Mouse (Mus musculus) spleen, adult 2 months (tissue): ENCODE measurements around the gene Snap47. TPM values are rescaled to one million over a fixed set of nuclear protein-coding genes. Genes with fewer than 3 reads are reported as not detected.

ENCODE experiments used
- DNase-seq, 2 experiments: peaks; one replicate each; pipeline versions ENCODE4 v3.0.0 to v3.0.0-alpha.2; 2012 to 2021; ENCODE audit warnings: low spot score in 2 of 2, low read depth in 1 of 2
- H3K27ac ChIP-seq: fragments of 200-500 bp; 2 replicates; pipeline ENCODE4 v1.5.1; 2012; ENCODE audit warnings: low read length, inconsistent platforms; ENCODE audit not compliant: insufficient read depth
- H3K27me3 ChIP-seq: fragments of 200-500 bp; 2 replicates; pipeline ENCODE4 v1.6.1; 2012; ENCODE audit warnings: mild to moderate bottlenecking, moderate library complexity, low read length, inconsistent platforms; ENCODE audit not compliant: control insufficient read depth, insufficient read depth
- H3K36me3 ChIP-seq: fragments of 200-500 bp; 2 replicates; pipeline ENCODE4 v1.6.1; 2012; ENCODE audit warnings: mild to moderate bottlenecking, low read length, inconsistent platforms; ENCODE audit not compliant: control insufficient read depth, insufficient read depth
- H3K4me1 ChIP-seq: fragments of 200-500 bp; 2 replicates; pipeline ENCODE4 v1.6.1; 2011; ENCODE audit warnings: inconsistent platforms; ENCODE audit not compliant: control insufficient read depth, insufficient read depth, insufficient read length
- H3K4me3 ChIP-seq: fragments of 200-500 bp; 2 replicates; pipeline ENCODE4 v1.5.1; 2011; ENCODE audit warnings: mild to moderate bottlenecking, inconsistent platforms; ENCODE audit not compliant: insufficient read depth, insufficient read length; ENCODE audit errors: extremely low read depth
- CTCF ChIP-seq: fragments of 200-500 bp; IDR thresholded peaks from 2 replicates; pipeline ENCODE4 v1.5.1; 2011; ENCODE audit warnings: mild to moderate bottlenecking, inconsistent platforms; ENCODE audit not compliant: insufficient read depth, insufficient read length, insufficient replicate concordance; ENCODE audit errors: extremely low read depth
- POLR2A ChIP-seq: fragments of 200-500 bp; IDR thresholded peaks from 2 replicates; pipeline ENCODE4 v1.6.1; 2011; ENCODE audit warnings: low read depth, low read length, inconsistent platforms
- WGBS: fragments of 180-500 bp; shearing (Covaris S2); methylation state at CpG from one replicate; pipeline ENCODE4 v1.1.7; 2018; 5-methylcytosine and 5-hydroxymethylcytosine counted together
- polyA plus RNA-seq: library from polyadenylated mRNA; depleted of rRNA; stranded (reverse); fragments of >200 nt; gene quantifications from 2 replicates; pipeline ENCODE4 v1.2.3, GENCODE M21; 2012

Gene Snap47
- polyA plus RNA-seq, 1 experiment: 10.8 TPM

GRCm38 (mm10) chr11:59423010-59423588 lies 27.9 kb downstream of the Snap47 start:
- 0 out of 2 replicates have a peak, but pooled peaks cover 2% of the 10 kb centered on the region for H3K36me3 ChIP-seq
- H3K4me3 ChIP-seq: no peak overlapping the region
- WGBS: 86% methylated on average over 5 of the region's 5 CpGs
- DNase-seq: no peak
- H3K4me1 ChIP-seq: peaks cover 6% of the 10 kb centered on the region; the same call in 1 of the 2 replicates
- no peak for TF ChIP-seq POLR2A
- TF ChIP-seq CTCF: no peak
- no peaks in the 10 kb centered on the region for H3K27me3 ChIP-seq
- H3K27ac ChIP-seq: no peak overlapping the region

- no peak overlapping the region for H3K27ac ChIP-seq
- no peak overlapping the region for H3K4me3 ChIP-seq
- no peaks in the 10 kb centered on the region for H3K27me3 ChIP-seq
- TF ChIP-seq CTCF: no peak
- no peak for TF ChIP-seq POLR2A
- peaks cover 6% of the 10 kb centered on the region; the same call in 1 of the 2 replicates for H3K4me1 ChIP-seq
- no peaks in the 10 kb centered on the region for H3K36me3 ChIP-seq
- WGBS: 31% methylated on average over 2 of the region's 2 CpGs
- DNase-seq: no peak
These were observed 29.0 kb downstream of the Snap47 start for GRCm38 (mm10) chr11:59421967-59422366.

GRCm38 (mm10) chr11:59421436-59421835 lies 29.6 kb downstream of the Snap47 start:
- TF ChIP-seq CTCF (no peak), POLR2A (no peak)
- H3K4me3 ChIP-seq: no peak overlapping the region
- peaks cover 6% of the 10 kb centered on the region; the same call in 1 of the 2 replicates for H3K4me1 ChIP-seq
- H3K27me3 ChIP-seq: no peaks in the 10 kb centered on the region
- no peaks in the 10 kb centered on the region for H3K36me3 ChIP-seq
- peak in 1 of 2 experiments; percentile 6 for DNase-seq
- no peak overlapping the region for H3K27ac ChIP-seq
- 24% methylated on average over 8 of the region's 8 CpGs for WGBS

GRCm38 (mm10) chr11:59418708-59419107 lies 32.3 kb downstream of the Snap47 start:
- DNase-seq: no peak
- Histone ChIP-seq H3K27me3 (no peaks in the 10 kb centered on the region), H3K4me3 (no peak overlapping the region), H3K36me3 (no peaks in the 10 kb centered on the region), H3K4me1 (peaks cover 3% of the 10 kb centered on the region; the same call in 1 of the 2 replicates), H3K27ac (no peak overlapping the region)
- 15% methylated on average over 5 of the region's 5 CpGs for WGBS
- TF ChIP-seq POLR2A: no peak
- TF ChIP-seq CTCF: no peak

GRCm38 (mm10) chr11:59412999-59413863 lies 37.8 kb downstream of the Snap47 start:
- WGBS: 90% methylated on average over 13 of the region's 13 CpGs
- DNase-seq: no peak
- Histone ChIP-seq H3K4me1 (no peaks in the 10 kb centered on the region), H3K27me3 (no peaks in the 10 kb centered on the region), H3K27ac (no peak overlapping the region), H3K36me3 (no peaks in the 10 kb centered on the region), H3K4me3 (no peak overlapping the region)
- TF ChIP-seq POLR2A: no peak

- no peak overlapping the region for H3K27ac ChIP-seq
- H3K27me3 ChIP-seq: no peaks in the 10 kb centered on the region
- 87% methylated on average over 6 of the region's 6 CpGs for WGBS
- TF ChIP-seq POLR2A (no peak), CTCF (no peak)
- H3K4me1 ChIP-seq: no peaks in the 10 kb centered on the region
- no peaks in the 10 kb centered on the region for H3K36me3 ChIP-seq
- DNase-seq: no peak
- no peak overlapping the region for H3K4me3 ChIP-seq
These were observed 38.9 kb downstream of the Snap47 start for GRCm38 (mm10) chr11:59412058-59412457.

- H3K36me3 ChIP-seq: no peaks in the 10 kb centered on the region
- H3K4me3 ChIP-seq: no peak overlapping the region
- WGBS: 85% methylated on average over 2 of the region's 2 CpGs
- no peak for DNase-seq
- no peaks in the 10 kb centered on the region for H3K4me1 ChIP-seq
- H3K27me3 ChIP-seq: no peaks in the 10 kb centered on the region
- no peak overlapping the region for H3K27ac ChIP-seq
- TF ChIP-seq POLR2A (no peak), CTCF (no peak)
These were observed 40.1 kb downstream of the Snap47 start for GRCm38 (mm10) chr11:59410851-59411250.
